Mouse (Mus musculus) kidney, adult 11 months (tissue): Measurements from ENCODE around the gene Ift172.
"Not testable (repeated sequence)": the region's sequence is repeated elsewhere in the genome, so short reads cannot be mapped to it uniquely, and the experiment has no call there.

Source experiments
- DNase-seq: peaks from one replicate; pipeline ENCODE4 v3.0.0; 2022

Ift172 gene

DNA sequence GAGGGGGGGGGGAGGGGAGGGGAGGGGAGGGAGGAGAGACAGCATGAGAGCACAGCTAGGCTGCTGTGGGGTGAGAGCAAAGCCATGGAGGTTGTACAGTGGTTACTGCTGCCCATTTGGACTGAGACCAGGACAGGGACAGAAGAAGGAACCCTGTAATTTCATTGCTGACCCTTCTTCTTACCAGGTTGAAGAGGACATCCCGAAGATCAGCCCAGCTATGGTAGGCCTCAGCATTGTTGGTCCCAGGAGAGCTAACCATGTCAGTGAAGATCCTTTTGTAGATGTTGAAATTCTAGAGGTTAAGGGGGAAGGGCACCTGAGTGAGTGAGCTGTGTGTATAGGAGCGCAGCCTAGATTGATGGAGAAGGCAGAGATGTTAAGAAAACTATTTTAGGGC is 35.5 kb downstream of the Ift172 start:
- DNase-seq, result no peak

DNA sequence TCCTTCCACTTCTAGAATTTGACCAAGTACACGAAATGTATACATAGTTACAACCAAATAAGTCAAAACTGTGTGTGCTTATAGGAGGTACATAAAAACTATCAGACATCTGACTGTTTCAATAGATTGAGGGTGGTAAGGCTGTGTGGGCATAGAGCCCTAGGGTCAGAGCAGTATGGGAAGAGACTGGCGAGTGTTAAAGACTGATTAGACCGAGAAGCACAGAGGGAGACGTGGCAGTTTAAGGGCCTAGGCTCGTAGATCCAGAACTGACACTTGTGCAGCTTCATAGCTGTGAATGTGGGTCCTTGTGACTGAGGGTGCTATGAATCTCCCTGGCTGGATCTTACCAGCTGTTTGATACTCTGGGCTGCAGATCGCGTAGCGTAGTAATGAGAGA is 36.0 kb downstream of the Ift172 start:
- no peak for DNase-seq

DNA sequence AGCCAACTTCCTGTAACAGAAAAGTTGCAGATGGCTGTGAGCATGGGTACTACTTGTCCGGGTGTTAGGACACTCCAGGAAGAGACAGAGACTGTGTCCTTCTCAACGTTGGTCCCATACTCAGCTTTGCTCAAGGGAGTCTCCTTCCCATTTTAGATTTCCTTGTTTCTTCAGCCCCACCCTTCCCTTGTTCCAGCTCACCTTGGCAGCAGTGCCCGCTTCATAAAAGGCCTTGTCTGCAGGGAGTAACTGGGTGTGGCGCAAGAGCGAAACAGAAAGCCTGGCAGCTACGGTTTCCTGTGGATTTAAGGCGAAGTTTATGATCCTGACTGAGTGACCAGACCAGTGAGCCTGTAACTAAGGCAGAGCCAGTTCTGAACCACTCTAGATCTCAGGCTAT is 36.5 kb downstream of the Ift172 start:
- peak; percentile 43 for DNase-seq

DNA sequence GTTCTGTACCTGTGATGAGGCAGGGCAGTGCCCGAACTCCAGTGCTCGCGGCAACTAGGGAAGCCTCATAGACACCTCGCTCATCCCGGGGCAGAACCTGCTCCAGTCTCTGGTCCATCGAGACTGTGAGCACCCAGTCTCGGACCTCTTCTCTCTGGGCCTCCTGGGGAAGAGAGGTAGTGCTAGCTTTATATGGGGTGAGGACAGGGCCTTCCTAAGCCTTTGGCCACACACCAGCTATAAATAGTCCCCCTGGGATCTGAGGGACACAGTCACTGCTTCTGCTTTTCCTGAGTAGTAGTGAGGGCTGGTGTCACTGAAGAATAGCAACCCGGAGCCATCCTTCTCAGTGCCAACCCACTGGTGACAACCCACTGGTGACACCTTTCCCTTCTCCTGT is 37.1 kb downstream of the Ift172 start:
- DNase-seq, result no peak

DNA sequence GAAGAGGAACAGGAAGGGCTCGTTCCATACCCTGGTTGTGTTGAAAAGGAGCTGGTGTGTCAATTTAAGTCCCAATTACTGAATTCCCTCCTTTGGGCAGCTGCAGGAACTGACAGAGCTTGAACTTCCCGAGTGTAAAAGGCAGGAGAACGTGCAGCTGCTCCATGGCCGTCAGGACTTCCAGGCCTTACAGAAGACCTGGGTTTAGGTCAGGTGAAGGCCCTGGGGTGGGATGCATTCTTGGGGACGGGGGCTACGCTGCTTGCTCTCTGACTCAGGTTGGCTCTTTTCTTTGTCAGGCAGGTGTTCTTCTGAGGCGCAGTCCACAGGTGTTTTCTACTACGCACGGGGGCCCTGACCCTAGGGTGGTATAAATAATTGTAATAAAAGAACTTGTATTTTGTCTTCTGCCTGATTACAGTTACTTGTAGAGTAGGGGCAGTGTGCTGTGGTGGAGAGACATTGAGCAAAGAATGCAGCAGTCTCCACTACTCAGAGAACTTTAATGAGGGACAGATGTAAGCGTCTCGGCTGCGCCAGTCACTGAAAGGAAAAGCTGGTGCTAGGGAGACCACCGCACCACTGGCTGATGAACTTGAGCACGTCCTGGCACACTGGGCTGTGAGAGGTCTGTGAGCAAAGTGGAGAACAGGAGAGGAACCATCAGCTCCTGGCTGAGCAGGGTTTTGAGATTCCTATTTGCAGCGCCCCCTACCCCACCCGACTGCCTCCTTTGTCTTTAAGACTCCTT is 37.9 kb downstream of the Ift172 start:
- no peak for DNase-seq

DNA sequence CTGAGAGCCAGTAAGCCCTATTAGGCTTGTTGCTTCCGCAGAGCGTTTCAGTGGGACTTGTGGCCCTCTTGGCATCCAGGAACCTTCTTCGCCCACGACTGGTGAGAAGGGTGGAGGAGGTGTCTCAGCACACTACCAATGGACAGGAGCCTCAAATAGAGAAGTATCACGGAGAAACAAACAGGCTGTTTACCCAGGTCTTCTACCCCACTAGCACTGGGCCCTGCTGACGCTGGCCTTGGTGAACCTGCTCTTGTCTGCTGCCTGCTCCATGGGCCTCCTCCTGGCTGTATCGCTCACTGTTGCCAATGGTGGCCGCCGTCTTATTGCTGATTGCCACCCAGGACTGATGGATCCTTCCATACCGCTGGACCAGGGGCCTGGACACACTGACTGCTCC is 38.8 kb downstream of the Ift172 start:
- no peak for DNase-seq

DNA sequence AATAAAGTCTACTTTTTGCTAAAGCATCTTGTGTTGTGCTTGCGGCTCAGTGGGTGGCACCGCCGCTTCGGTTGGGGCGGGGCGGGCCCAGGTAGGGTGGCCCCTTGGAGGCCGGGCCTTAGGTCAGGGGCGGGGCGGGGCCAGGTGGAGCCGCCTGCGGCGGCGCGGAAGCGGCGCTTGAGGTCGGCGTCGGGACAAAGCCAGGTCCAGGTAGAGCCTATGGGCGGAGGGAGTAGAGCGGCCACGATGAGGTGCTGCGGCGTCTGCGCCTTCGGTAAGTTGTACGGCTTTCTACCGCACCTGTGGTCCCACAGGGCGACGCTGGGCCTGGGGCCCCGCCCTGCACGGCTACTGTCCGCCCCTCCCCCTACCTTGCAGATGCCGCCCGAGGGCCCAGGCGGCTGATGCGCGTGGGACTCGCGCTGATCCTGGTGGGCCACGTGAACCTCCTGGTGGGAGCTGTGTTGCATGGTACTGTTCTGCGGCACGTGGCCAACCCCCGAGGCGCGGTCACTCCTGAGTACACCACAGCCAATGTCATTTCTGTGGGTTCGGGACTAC is 39.3 kb downstream of the Ift172 start, which contains the start of gene Krtcap3:
Gene Krtcap3 (plus strand): TSS at position 151 of the 561 bp plus-strand sequence.
- peak; percentile 76 for DNase-seq

DNA sequence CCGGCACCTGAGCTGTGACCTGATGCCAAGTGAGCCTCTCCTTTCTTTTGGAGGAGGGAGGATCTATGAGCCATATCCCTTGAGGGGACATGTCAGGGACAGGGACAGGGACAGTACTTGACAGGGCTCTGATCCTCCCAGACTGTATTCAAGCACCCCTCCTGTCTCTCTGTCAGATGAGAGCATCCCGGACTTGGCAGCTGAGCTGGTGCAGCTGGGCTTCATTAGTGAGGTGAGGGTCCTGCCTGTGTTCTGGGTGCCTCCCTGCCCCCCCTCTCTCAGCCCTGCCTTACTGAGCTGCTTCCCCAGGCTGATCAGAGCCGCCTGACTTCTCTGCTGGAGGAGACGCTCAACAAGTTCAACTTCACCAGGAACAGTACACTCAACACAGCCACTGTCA is 40.2 kb downstream of the Ift172 start:
- DNase-seq, result no peak

DNA sequence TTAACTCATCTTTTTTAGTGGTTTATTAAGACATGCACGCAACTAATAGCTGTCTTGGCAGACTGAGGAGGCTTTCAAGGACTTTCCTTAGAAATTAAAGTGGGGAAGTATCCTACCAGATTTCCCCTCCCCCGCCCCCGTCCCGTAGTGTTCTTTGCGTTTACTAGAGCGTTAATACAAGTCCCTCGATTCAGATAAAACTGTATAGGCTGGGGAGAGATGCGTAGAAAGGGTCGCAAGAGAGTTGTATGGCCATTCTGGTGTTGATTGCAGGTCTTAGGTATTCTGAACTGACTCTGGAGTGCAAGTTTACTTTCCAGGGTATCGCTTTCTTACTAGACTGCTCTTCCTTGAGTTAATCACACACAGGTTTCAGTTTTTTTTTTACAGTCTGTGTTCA is 48.7 kb downstream of the Ift172 start:
- no peak for DNase-seq

DNA sequence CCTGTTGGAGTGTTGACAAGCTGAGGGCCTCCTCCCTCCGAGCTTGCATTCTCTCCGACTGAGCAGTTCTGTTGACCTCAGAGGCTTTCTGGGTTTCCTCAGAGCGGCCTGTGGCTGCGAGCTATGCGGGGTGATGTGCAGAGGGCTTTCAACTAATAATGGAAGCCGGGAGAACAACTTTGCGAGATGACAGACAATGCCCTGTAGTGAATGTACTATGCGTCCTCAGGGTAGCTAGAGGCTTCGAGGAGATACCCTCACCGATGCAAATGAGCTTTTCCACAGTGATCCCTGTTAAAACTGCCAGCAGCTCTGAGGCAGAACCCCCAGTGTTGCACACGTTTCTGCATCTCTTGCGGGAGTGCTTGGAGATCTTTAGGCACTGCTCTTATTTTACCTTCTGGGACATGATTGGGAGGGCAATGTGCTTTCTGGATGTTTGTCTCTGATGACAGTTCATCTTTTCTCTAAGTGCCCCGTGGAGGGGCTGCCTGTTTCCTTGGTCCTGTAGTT is 49.3 kb downstream of the Ift172 start:
- no peak for DNase-seq

DNA sequence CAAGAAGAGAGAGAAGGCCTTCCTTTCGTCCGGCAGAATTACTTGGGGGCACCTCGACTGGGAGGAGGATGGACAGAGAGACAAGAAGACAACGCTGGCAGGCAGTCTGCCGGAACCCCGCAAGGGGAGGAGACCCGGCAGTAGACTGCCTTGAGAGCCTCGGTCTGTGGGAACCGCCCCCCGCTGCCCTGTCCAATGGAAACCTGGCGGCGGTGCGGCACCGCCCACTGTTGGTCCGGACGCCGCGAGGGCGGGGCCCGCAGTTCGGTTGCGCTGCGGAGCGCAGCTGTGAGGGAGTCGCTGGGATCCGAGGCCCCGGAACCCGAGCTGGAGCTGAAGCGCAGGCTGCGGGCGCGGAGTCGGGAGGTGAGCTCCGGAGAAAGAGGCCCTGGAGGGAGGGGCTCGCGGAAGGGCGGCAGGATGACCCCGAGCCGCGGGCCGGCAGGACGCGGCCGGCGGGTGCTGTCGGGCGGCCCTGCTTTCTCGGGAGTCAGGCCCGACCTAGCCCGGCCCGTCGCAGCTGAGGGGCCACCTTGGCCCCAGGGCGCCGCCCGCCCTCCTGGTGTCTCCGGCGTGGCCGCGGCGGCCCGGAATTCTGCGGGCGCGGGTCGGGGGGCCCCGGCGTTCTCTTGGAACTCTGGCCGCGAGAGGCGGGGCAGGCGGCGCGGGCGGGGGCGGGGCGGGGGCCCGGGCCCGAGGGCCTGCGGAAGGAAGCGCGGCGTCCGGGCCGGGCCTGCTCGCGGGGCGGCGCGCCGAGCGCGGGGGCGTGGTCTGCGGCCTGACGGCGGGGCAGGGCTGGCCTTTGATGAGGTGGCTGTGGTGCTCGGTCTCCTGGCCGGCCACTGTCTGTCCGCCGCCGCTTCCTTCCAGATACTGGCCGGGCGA is 50.0 kb downstream of the Ift172 start, which contains the start of the genes Nrbp1 and Gm9970:
Gene Nrbp1 (plus strand): TSS at position 228 of the 885 bp plus-strand sequence.
Gene Gm9970 (minus strand): TSS at position 596 of the 885 bp plus-strand sequence.
- peak; percentile 96 for DNase-seq

DNA sequence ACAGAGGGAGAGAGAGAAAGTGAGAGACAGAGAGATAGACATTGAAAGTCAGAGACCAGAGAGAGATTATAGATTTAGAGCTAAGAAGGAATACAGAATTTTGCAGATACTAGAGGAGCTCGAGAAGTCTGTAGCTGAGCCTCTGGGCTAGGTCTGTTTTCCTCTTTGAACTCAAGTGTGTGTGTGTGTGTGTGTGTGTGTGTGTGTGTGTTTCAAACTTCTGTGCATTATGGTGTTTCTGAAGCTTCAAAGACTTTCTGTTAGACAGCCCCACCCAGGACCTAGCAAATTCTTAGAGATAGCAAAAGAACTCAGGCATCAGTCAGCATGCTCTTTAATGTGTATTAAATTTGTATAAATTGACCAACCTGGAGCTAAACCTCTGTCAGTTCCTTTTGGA is 64.3 kb downstream of the Ift172 start:
- no peak for DNase-seq

DNA sequence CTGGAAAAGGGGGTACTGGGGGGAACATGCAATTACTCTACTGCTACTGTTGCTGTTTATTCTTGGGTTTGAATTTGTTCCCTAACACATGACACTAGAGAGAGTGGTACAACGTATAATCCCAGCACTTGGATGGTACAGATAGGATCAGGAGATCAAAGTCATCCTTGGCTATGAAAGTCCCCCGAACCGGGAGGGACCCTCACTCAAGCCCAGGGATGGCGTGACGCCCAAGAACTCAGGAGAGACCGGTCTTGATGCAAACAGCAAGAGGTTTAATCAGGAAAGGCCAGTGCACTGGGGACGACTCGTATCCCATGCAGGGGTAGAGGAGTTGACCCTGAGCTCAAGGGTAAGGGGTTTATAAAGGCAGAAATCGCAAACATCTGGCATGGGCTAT is 68.2 kb downstream of the Ift172 start:
- DNase-seq, result peak; percentile 9

DNA sequence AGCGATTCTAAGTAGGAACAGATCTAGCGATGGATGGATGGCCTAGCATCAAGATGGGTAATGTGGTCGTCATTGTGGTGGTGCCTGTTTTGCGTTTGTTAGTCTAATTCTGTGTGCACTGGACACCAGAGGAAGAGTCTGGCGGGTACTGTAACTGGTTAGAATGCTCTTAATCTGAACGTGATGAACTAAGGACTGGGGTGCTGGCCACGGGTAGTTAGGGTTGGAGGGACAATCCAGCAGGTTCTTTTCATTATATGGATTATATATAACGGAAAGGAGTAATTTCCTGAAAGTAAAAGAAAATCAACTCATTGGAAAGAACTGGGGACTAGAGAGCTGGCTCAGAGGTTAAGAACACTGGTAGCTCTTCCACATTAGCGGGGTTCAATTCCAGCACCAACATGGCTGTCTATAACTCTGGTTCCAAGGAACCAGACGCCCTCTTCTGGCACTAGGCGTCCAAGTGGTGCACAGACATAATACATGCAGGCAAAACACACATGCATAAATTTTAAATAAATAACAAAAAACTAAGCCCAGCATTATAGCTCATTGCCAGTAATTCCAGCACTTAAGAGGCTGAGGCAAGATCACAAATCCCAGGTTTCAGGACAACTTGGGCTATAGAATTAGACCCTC is 69.5 kb downstream of the Ift172 start:
- peak; percentile 42 for DNase-seq

DNA sequence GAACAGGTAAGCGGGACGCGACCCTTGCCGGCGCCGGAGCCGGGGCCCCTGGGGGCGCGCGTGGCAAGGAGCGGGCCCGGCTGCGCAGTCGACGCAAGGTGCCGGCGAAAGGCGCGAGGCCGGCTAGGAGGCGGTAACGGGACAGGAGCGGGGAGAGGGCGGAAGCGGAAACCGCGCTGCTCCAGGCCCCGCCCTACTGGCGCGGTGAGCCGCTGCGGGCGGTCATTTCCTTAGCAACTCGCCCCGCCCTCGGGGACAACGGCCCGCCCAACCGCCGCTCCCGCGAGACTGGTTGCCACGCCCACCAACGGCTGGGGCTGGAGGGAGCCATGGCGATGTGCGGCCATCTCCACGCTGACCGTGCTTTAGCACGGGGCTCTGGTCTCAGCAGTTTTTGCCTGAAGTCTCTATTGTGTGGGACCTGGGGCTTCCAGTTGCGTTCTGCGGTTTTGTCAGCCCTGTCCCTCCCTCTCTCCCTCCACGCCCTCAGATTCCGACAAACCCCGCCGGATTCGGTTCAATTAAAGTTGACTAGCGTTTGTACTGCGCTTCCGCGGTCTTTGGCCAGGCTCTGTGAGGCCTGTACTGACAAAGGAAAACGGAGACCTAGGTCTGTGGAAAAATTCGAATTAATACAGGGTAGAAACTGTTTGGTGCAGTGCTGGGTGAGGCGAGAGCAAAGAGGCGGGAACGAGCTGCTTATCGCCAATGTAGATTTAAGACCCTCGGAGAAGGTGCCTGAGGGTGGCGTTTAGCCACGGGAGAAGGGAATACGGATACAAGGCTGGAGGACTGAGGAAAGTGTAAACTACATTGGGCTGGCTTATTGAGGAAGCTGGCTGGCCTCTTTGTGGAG is 70.2 kb downstream of the Ift172 start, which contains the start of gene Ppm1g:
Gene Ppm1g (minus strand): TSS at position 240 of the 856 bp plus-strand sequence.
- peak; percentile 95 for DNase-seq

DNA sequence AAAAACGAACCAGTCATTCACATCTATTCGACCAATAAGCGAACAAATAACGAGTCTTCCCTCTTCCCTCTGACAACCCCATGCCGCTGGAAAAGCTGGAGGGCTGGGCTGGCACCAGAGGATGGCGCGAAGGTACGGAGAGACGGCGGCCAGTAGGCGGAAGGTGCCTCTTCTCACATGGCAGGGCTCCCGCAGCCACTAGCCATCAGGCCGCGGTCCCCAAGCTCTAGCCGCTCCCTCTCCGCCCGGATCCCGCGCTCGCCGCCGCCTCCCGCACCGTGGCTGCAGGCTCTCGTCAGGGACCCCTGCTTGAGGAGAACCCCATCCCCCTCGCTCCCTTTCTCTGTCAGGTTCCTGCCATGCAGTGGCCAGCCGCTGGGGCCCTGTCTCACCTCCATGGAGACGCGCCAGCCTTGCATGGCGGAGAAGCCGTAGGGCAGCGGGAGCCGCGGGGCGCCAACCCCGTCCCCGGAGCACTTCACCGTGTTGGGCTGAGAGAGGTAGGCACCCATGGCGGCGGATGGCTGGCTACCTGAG is 70.9 kb downstream of the Ift172 start:
- DNase-seq, result no peak

DNA sequence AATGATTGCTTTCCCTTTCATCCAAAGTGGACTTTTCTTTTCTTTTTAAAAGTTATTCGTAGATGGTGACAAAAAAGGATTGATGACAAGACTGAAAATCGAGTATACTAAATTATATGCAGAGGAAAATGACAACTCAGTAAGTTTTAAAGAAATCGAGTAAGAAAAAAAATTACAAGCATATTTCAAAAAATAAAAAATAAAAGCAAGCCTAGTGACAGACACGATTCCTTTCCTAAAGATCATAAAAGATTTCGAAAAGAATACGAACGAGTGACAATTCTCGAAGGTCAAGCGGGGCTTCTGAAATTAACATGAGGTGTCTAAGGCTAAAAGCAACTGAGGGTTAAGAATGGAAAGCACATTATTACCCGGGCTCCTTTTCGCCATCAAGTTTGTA is 71.4 kb downstream of the Ift172 start:
- no peak for DNase-seq

DNA sequence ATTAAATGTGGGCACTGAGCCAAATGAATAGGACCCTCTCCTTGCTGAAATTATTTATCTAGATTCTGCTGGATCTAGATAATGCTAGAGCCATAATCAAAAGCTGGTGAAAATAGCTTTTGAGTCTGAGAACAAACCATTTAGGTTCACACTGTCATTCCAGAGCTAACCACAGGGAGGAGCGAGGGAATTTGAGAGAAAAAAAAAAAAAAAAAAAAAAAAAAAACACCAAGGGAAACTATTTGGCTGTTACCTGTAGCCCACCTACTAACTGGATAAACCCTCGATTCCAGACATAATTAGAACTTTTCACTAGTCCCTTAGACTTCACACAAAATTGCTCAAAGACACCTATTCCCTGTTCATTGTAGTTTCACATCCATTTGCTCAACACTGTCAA is 71.8 kb downstream of the Ift172 start:
- DNase-seq, result no peak

DNA sequence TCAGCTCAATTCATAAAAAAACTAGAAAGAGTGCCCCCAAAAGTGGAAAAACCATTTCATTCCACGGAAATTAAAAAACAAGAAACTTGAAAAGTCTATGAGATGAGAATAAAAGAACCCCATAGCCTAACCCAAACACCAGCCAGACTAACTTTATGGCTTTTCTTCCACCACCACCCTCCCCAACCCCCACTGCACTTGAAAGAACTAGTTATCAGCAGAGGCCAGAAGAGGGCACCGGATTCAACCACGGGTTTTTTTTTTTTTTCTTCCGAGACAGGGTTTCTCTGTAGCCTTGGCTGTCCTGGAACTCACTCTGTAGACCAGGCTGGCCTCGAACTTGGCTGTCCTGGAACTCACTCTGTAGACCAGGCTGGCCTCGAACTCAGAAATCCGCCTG is 72.6 kb downstream of the Ift172 start:
- no peak for DNase-seq

DNA sequence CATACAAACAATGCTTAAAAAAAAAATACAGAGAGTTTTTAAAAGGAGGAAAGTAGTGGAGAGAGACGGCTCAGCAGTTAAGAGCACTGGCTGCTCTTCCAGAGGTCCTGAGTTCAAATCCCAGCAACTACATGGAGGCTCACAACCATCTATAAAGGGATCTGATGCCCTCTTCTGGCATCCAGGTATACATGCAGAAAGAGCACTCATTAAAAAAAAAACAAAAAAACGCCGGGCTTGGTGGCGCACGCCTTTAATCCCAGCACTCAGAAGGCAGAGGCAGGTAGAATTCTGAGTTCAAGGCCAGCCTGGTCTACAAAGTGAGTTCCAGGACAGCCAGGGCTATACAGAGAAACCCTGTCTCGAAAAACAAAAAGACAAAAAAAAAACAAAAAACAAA is 74.4 kb downstream of the Ift172 start:
- DNase-seq, result not testable (repeated sequence)

DNA sequence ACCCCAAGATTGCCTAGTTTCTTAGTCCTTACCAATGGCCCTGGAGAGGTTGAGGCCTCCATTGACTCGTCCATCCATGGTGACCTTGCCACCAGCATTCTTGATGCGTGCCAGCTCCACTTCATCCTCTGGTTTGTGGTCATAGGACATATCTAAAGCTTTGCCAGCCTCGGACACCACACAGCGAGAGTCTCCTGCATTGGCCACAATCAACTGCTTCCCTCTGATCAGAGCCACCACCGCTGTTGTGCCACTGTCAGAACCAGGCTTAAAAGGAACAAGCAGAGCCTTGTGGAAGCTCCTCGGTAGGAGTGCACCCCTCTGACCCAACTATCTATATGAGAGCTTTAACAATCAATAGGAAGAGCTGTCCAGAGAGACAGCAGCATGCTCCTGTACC is 86.5 kb downstream of the Ift172 start:
- DNase-seq, result no peak

DNA sequence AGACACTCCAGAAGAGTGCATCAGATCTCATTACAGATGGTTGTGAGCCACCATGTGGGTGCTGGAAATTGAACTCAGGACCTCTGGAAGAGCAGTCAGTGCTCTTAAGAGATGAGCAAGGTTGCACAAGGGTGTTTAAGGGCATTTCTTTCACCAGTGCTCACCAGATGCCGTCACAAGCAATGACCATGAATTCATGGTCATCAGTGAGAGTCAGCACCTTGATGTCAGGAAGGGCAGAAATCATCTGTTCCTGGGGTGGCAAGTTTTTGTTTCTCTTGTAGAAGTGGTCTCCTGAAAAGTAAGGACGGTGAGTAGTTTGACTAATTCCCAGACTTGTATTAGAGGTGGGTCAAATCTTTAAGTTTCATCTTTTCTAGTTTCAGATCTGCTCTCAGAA is 87.0 kb downstream of the Ift172 start:
- no peak for DNase-seq
